Mouse (Mus musculus) liver, embryonic 16.5 days (tissue): ENCODE data around the gene Mthfsd. TPM values are rescaled to one million over a fixed set of nuclear protein-coding genes. Genes with fewer than 3 reads are reported as not detected.

Source experiments
- ATAC-seq: fragments of 200-750 bp; cut with Nextera tagmentation; 2 replicates; pipeline ENCODE4 v1.8.0; 2017; ENCODE audit warnings: low read depth, mild to moderate bottlenecking, moderate number of reproducible peaks, moderate library complexity
- H3K27ac ChIP-seq: fragments of 300-500 bp; sonication (generic); 2 replicates; pipeline ENCODE4 v1.5.1; 2014; ENCODE audit warnings: mild to moderate bottlenecking, low read length
- H3K27me3 ChIP-seq: fragments of 300-500 bp; sonication (generic); 2 replicates; pipeline ENCODE4 v1.6.1; 2014; ENCODE audit warnings: low read depth, low read length, mixed read lengths; ENCODE audit not compliant: control insufficient read depth, insufficient read depth
- H3K36me3 ChIP-seq: fragments of 300-500 bp; sonication (generic); 2 replicates; pipeline ENCODE4 v1.6.1; 2014; ENCODE audit warnings: mild to moderate bottlenecking; ENCODE audit not compliant: control insufficient read depth, insufficient read depth
- H3K4me1 ChIP-seq: fragments of 300-500 bp; sonication (generic); 2 replicates; pipeline ENCODE4 v1.6.1; 2014; ENCODE audit warnings: low read depth, low read length, mixed read lengths; ENCODE audit not compliant: control insufficient read depth
- H3K4me2 ChIP-seq: fragments of 300-500 bp; sonication (generic); 2 replicates; pipeline ENCODE4 v1.6.1; 2014; ENCODE audit warnings: low read depth, low read length, mixed read lengths
- H3K4me3 ChIP-seq: fragments of 300-500 bp; sonication (generic); 2 replicates; pipeline ENCODE4 v1.5.1; 2014; ENCODE audit warnings: low read depth, mild to moderate bottlenecking, low read length
- H3K9ac ChIP-seq: fragments of 300-500 bp; sonication (generic); 2 replicates; pipeline ENCODE4 v1.6.1; 2014; ENCODE audit warnings: low read depth, low read length
- H3K9me3 ChIP-seq: fragments of 300-500 bp; sonication (generic); replicated peaks from 2 replicates; pipeline ENCODE4 v1.6.1; 2016; ENCODE audit warnings: low read length; ENCODE audit not compliant: control insufficient read depth
- WGBS: fragments of 180-500 bp; shearing (Covaris S2); extraction: QIAGEN DNeasy Blood & Tissue Kit; methylation state at CpG from one replicate; pipeline ENCODE4 v1.1.7; 2014; ENCODE audit not compliant: insufficient replicate concordance; 5-methylcytosine and 5-hydroxymethylcytosine counted together
- polyA plus RNA-seq: library from polyadenylated mRNA; unstranded; fragments of >200 nt; fragmentation: Nextera tagmentation; extraction: Ambion mirVana; gene quantifications from 2 replicates; pipeline ENCODE4 v1.2.1, GENCODE M21; 2015

Mthfsd gene
- polyA plus RNA-seq, 1 experiment from 2014 or later: 17.0 TPM

DNA sequence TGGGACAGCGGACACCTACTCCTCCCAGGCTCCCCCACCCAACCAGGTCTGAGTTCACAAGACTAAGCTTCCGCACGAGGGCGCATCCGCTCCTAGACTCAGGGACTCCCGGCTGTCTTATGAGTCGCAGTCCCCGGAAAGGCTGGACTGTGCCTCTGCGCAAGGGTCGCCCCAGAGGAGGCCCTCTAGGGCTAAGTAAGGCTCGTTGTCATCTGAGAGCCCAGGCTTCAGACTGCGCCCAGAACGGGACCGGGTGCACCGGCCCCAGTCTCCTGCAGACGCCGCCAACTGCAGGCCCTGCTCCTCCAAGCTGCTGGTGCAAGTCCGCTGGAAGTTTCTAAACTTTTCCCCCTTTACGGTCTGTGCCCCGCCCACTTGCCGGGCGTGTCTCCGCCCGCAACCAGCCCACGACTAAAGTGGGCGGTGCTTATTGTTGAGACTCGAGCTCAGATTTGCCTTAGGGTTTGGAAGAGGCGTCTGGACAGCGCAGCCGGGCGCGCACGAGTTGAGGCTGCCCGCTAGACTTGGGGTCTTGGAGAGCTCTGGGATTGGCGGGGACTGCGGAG lies 17.2 kb upstream of the Mthfsd start:
- H3K27me3 ChIP-seq: peaks cover 99% of the 10 kb centered on the region

DNA sequence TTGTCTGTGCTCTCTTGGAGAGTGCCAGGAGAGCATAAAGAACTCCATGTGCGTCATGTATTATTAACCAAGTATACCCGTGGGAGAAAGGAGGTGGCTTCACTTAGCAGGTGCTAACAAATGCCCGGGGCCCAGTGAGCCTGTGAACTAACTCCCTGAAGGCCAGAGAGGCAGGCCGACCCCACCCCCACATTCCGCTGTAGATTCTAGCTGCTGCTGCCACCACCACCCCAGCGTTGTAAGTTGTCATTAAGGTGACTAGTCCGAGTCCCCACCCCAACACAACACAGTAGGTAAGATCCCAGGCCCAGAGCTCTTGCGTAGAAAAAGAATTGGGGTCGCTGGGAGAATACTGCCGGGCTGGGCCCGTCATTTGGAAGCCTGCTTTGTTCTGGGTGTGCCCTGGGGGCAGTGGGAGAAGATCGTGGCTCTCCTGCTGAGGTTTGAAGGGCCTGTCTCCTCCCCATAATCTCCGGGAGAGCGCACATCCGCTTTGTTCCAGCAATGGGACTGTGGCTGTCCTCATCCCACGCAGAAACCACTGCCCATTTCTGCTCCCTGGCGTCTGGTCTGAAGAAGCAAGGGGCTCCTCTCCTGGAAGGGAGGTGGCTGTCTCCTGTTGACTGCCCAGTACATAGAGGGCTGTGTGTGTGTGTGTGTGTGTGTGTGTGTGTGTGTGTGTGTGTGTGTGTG lies 16.5 kb upstream of the Mthfsd start:
- Histone ChIP-seq H3K4me2 (no peak overlapping the region), H3K27ac (no peak overlapping the region), H3K4me1 (no peaks in the 10 kb centered on the region), H3K36me3 (no peaks in the 10 kb centered on the region), H3K27me3 (peaks cover 99% of the 10 kb centered on the region), H3K9ac (no peak overlapping the region), H3K9me3 (no peaks in the 10 kb centered on the region), H3K4me3 (no peak overlapping the region)
- no peak for ATAC-seq
- 7% methylated on average over 17 of the region's 17 CpGs for WGBS

More for the DNA sequence above, 17.2 kb upstream of the Mthfsd start:
- Histone ChIP-seq H3K36me3 (no peaks in the 10 kb centered on the region), H3K4me3 (peak overlapping the region; percentile 24; the same call in 1 of the 2 replicates), H3K9ac (no peak overlapping the region), H3K4me1 (no peaks in the 10 kb centered on the region), H3K27ac (no peak overlapping the region), H3K4me2 (peak overlapping the region; percentile 21; the same call in 1 of the 2 replicates), H3K9me3 (no peaks in the 10 kb centered on the region)
- 1% methylated on average over 36 of the region's 36 CpGs for WGBS
- 0 out of 2 replicates have a peak, but pooled peaks have one; percentile 30 for ATAC-seq

DNA sequence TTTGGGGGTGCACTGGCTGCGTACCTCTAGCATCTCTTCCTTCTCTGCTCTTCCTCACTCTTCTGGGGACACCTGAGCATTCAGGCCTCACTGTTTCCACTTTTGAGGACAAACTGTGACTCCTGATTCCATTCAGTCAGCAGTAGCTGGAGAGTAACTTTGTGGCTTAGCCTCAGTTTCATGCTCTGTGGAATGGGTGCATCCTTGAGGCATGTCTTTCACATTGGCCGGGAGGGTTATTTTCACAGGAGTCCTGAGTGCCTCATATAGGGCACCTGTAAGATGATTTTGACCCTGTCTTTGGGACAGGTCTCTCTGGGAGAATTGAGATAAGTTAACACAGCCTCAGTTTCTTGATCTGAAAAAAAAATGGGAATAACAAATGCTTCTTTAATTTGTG lies 14.9 kb upstream of the Mthfsd start:
- WGBS: 71% methylated on average over 2 of the region's 2 CpGs

DNA sequence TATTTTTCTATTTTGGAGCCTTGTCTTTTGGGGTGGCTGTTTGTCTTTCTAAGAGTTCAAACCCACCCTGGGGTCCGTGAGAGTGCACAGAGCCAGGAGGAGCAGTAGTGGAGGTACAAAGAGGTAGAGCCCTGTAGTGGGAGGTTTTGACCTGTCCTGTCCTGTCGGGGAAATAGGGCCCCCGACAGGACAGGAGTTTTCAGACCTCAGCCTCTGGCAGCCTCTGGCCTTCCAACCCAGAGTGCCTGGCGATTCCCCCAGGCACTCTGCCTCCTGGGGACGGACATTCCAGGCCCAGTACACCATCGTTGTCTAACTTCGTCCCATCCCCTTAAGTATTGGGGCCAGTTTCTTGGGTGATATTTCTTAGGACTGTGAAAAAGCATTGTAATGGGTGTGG lies 14.2 kb upstream of the Mthfsd start:
- no peaks in the 10 kb centered on the region for H3K9me3 ChIP-seq
- H3K27ac ChIP-seq: no peak overlapping the region
- no peak overlapping the region for H3K4me2 ChIP-seq
- WGBS: 22% methylated on average over 6 of the region's 7 CpGs
- peaks cover 99% of the 10 kb centered on the region for H3K27me3 ChIP-seq
- H3K9ac ChIP-seq: no peak overlapping the region
- ATAC-seq: no peak
- no peaks in the 10 kb centered on the region for H3K36me3 ChIP-seq
- H3K4me1 ChIP-seq: no peaks in the 10 kb centered on the region
- H3K4me3 ChIP-seq: no peak overlapping the region

More for the DNA sequence above, 14.9 kb upstream of the Mthfsd start:
- ATAC-seq: no peak
- H3K9ac ChIP-seq: no peak overlapping the region
- no peak overlapping the region for H3K4me3 ChIP-seq
- no peaks in the 10 kb centered on the region for H3K9me3 ChIP-seq
- H3K4me2 ChIP-seq: no peak overlapping the region
- no peaks in the 10 kb centered on the region for H3K36me3 ChIP-seq
- no peak overlapping the region for H3K27ac ChIP-seq
- peaks cover 99% of the 10 kb centered on the region for H3K27me3 ChIP-seq
- no peaks in the 10 kb centered on the region for H3K4me1 ChIP-seq

DNA sequence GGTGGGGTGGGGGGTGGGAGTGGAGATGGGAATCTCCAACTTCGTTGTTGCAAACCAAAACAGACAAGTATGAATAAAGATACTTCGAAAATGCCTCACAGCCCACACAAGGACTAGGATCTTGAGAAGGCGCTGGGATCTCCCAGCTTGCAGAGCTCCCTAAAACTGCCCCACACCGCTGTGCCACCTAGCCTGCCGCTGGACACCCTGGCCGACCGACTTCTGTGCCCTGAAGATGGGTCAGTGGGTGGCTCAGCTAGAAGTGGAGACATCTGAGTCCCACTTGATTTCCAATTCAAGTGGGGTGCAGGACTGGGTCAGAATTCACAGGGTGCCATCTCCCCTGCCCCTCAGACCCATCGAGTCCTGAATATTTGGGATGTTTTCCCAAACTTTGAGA lies 13.5 kb upstream of the Mthfsd start:
- Histone ChIP-seq H3K4me3 (no peak overlapping the region), H3K27ac (no peak overlapping the region), H3K27me3 (peaks cover 99% of the 10 kb centered on the region), H3K9ac (no peak overlapping the region), H3K4me1 (no peaks in the 10 kb centered on the region), H3K4me2 (no peak overlapping the region), H3K36me3 (no peaks in the 10 kb centered on the region), H3K9me3 (no peaks in the 10 kb centered on the region)
- WGBS: 31% methylated on average over 8 of the region's 8 CpGs
- ATAC-seq: no peak

DNA sequence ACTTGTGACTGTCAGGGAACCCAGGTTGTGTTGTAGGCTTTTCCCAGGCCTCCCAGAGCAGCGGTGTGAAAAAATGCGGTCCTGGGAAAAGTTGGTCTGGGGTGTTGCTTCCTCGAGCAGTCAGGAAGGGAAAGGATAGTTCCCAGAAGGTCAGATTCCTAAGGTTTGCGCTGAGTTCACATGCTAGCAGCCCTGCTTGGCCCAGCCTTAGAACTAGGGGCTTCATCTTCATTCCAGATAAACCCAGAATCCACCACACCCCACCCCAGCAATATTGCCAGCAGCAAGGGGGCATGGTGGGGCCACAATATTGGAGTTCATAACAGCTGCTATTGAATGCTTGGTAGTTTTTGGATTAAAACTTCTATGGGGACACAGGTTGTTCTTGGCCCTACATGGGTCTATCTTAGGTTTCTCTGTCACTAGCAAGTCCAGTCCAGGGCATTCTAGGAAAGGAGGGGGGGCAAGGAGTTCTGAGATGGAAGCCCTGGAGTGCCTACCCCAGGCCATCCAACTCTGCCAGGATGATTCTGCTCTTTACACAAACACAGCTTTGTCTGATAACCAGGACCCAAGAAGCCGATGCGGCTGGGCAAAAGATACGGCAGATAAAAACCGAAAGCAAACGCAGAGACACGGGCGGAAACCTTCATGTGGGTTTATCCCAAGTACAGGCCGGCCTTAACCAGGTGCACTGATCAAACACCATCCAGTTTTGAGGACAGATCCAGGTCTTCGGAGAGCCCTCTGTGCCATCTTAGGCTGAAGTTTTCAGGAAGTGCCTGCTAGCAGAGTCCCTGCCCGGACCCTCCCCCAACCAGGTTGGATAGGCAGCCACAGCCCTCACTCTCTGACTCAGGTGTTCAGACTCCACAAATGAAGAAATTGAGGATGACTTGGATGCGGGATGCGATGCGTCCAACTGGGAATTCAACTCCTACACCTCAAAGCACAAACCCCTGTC lies 12.5 kb upstream of the Mthfsd start:
- Histone ChIP-seq H3K27ac (no peak overlapping the region), H3K36me3 (no peaks in the 10 kb centered on the region), H3K4me2 (no peak overlapping the region), H3K9me3 (no peaks in the 10 kb centered on the region), H3K4me1 (no peaks in the 10 kb centered on the region; the same call in 1 of the 2 replicates), H3K4me3 (no peak overlapping the region), H3K27me3 (peaks cover 99% of the 10 kb centered on the region), H3K9ac (no peak overlapping the region)
- no peak for ATAC-seq
- WGBS: 17% methylated on average over 17 of the region's 17 CpGs

DNA sequence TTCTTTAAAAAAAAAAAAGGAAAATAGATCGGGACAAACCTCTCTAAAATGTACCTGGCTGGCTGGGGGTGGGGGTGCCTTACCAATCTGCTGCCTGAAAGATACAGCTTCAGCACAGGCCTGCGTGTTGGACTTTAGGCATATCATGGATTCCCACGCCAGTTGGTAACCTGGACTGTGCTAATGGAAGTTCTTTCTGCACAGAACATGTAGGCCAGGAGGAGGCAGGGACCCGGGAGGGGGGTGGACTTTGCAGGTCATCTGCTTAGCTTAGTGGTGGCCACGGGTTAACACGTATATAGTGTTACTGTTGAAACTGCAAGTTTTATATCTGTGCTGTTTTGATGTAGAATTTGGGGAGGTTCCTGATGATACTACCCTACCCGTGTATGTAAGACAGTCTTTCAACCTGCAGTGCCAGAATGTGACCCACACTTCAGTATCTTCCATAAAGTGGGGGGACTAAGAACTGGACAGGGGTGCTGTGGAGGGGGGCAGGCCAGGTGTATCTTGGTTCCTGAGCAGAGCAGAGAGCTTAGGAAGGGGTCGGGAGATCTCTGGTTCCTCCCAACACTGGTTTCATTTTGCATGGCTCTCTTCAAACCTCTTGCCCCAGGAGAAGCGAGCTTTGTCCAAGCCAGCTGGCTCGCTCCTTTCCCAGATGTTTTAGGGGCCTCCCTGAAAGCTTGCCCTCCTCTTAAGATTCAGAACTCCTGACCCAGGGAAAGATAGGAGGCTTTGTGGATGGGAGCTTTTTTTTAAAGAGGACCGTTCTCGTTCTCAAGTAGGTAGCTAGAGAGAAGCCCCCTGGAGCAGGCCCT lies 11.7 kb upstream of the Mthfsd start:
- Histone ChIP-seq H3K36me3 (no peaks in the 10 kb centered on the region), H3K9me3 (no peaks in the 10 kb centered on the region), H3K4me2 (no peak overlapping the region), H3K4me3 (no peak overlapping the region), H3K9ac (no peak overlapping the region), H3K27ac (no peak overlapping the region), H3K27me3 (peaks cover 99% of the 10 kb centered on the region), H3K4me1 (no peaks in the 10 kb centered on the region; the same call in 1 of the 2 replicates)
- WGBS: 18% methylated on average over 12 of the region's 12 CpGs
- ATAC-seq: no peak

DNA sequence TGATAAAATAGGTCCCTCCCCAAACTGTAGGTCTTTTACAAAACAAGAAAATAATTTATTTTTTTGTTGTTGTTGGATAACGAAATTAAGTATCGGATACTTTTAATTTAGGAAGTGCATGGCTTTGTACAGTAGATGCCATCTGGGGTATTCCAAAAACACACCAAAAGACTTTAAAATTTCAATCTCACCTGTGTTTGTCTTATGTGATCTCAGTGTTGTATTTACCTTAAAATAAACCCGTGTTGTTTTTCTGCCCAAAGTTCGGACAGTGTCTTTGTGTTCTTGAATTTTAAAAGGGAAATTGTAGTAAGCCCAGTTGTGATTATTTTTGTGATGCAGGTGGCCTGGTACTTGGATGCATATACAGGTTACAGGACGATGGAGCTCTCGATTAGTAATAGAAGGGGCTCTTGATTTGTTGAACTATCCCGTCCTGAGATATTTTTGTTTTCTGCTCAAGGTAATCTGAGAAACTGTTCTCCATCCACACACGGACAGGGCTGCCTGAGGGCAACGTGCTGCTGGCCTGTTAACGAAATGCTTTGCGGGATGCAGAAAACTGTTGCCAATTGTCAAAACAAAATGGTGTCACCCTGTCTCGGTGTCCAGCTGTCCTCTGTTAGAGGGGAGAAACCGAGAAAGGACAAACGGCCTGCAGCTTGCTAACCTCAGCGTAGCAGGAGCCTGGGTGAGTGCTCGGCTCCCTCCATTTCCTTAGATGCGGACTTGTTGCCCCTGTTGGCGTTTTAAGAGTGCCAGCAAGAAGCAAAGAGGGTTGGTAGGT lies 10.6 kb upstream of the Mthfsd start:
- Histone ChIP-seq H3K27me3 (peaks cover 100% of the 10 kb centered on the region), H3K4me2 (no peak overlapping the region), H3K27ac (no peak overlapping the region), H3K4me1 (no peaks in the 10 kb centered on the region; the same call in 1 of the 2 replicates), H3K9me3 (no peaks in the 10 kb centered on the region), H3K36me3 (no peaks in the 10 kb centered on the region), H3K9ac (no peak overlapping the region), H3K4me3 (no peak overlapping the region)
- no peak for ATAC-seq
- 9% methylated on average over 18 of the region's 18 CpGs for WGBS
